Mouse (Mus musculus) stomach, embryonic 15.5 days (tissue): Measurements from ENCODE around the gene Pcsk7. TPM values are rescaled to one million over a fixed set of nuclear protein-coding genes. Genes with fewer than 3 reads are reported as not detected.

ENCODE experiments used
- microRNA-seq: library from miRNA; unstranded; fragments of <30 nt; microRNA quantifications from one replicate; pipeline ENCODE4, GENCODE M21; 2016
- polyA plus RNA-seq: library from polyadenylated mRNA; unstranded; fragments of >200 nt; fragmentation: Nextera tagmentation; extraction: Ambion mirVana; gene quantifications from 2 replicates; pipeline ENCODE4 v1.2.1, GENCODE M21; 2015

Gene Pcsk7
- polyA plus RNA-seq, 1 experiment from 2014 or later, result 19.2 TPM

Small RNA genes lying within 50 kb of the gene (microRNA-seq; reads per million reads assigned to microRNA genes)
- not detected for gene Mir7087

Other genes starting within 250 kb of the Pcsk7 start
- 24.7 and 25.6 TPM in 2 replicates for gene Cep164, start 77.8 kb upstream of the Pcsk7 start, polyA plus RNA-seq
- gene Bace1, start 67.9 kb upstream of the Pcsk7 start, polyA plus RNA-seq, result 28.3 and 28.5 TPM in 2 replicates
- 40.6 and 45.9 TPM in 2 replicates for gene Rnf214, start 414 bp downstream of the Pcsk7 start, polyA plus RNA-seq
- 380 and 441 TPM in 2 replicates for gene Tagln, start 29.6 kb downstream of the Pcsk7 start, polyA plus RNA-seq
- gene Sidt2, start 48.8 kb downstream of the Pcsk7 start, polyA plus RNA-seq, result 43.8 and 47.9 TPM in 2 replicates
- gene Pafah1b2, start 106.2 kb downstream of the Pcsk7 start, polyA plus RNA-seq, result 144 and 148 TPM in 2 replicates
- 11.5 and 15.3 TPM in 2 replicates for gene Sik3, start 106.3 kb downstream of the Pcsk7 start, polyA plus RNA-seq